ENCODE assay signal across 16 mouse cellular contexts in the genomic region with DNA sequence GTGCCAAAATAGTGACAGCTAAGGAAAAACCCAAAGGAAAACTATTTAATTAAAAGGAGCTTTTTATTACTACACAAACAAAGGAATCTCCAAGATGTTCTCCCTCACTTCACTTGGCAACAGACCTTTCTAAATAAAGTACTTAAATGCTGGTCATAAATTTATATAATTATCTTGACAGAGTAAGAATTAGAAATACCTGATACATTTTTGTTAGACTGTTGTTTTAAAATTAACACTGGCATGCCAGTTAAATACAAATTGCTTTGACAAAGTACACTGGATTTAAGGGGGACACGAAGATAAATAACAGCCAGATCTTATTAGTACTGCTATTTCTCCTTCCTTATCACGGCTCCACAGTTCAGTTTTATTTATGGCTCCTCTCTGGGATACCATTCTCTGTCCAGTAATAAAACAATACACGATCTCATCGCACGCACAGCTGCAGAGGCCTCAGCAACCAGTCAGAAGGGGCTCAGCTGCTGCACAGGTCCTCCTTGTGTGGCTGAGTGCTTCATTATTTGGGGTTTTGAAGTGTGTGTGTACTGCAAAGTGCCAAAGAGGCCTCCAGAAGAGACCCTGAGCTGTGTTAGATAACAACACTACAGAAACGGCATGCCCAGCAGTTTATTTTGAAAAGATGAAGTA. TPM values are rescaled to one million over a fixed set of nuclear protein-coding genes. Genes with fewer than 3 reads are reported as not detected.
DNase-seq lines count a peak whose midpoint lies in the region; ATAC-seq lines count a peak whose summit lies in the region.
"Had no signal": no experiment of that assay in that cellular context is flagged by ENCODE, and none has a peak within 500 bp of the region (broad histone marks: within the 10 kb centered on the region; RNA-seq: fewer than 3 reads in every experiment).

No protein-coding gene starts in this region.

- 38% methylated on average over 6 of the region's 6 CpGs for WGBS in heart, embryonic 16.5 days
- WGBS in neural tube, embryonic 13.5 days, result 31% methylated on average over 6 of the region's 6 CpGs

- H3K27ac ChIP-seq in heart, embryonic 16.5 days (ENCODE audit: low read length), result peak overlapping the region; percentile 93
- H3K27ac ChIP-seq in neural tube, embryonic 13.5 days (replicated peaks), result peak overlapping the region; percentile 80
- H3K27ac ChIP-seq: embryonic facial prominence, embryonic 13.5 days; gastrocnemius, adult 2 months; hindbrain, embryonic 15.5 days; liver, embryonic 15.5 days; stomach, postnatal 0 days had no signal

- DNase-seq in heart, adult 8-10 months (ENCODE audit: low spot score), result no peak
- DNase-seq in kidney, postnatal 10 days, result peak; percentile 29
- DNase-seq in kidney, adult 9 months, result no peak
- no peak for DNase-seq in neural tube, embryonic 10.5 days (ENCODE audit: extremely low spot score, low spot score)
- no peak for DNase-seq in left cerebral cortex, postnatal 4 days
- DNase-seq: adrenal gland, postnatal 36 days; cerebellum, adult 9-10 months; gastrocnemius, adult 2 months; thymus, postnatal 14 days had no signal

- no peaks in the 10 kb centered on the region for H3K27me3 ChIP-seq in heart, embryonic 16.5 days (ENCODE audit: control insufficient read depth, insufficient read depth, low read length)
- no peaks in the 10 kb centered on the region for H3K27me3 ChIP-seq in neural tube, embryonic 13.5 days
- H3K27me3 ChIP-seq: embryonic facial prominence, embryonic 13.5 days; hindbrain, embryonic 15.5 days; liver, embryonic 15.5 days had no signal

- H3K36me3 ChIP-seq in heart, embryonic 16.5 days (ENCODE audit: control insufficient read depth, insufficient read depth), result peaks cover 56% of the 10 kb centered on the region
- peaks cover 59% of the 10 kb centered on the region for H3K36me3 ChIP-seq in neural tube, embryonic 13.5 days

- intact Hi-C loops in left cerebral cortex, postnatal 4 days (cut with DNase I), result no loop called here

- H3K4me2 ChIP-seq in heart, embryonic 16.5 days (ENCODE audit: low read depth, low read length), result no peak overlapping the region
- H3K4me2 ChIP-seq in neural tube, embryonic 13.5 days, result no peak overlapping the region
- H3K4me2 ChIP-seq: embryonic facial prominence, embryonic 13.5 days; hindbrain, embryonic 15.5 days; liver, embryonic 15.5 days had no signal

- peak; percentile 75 for ATAC-seq in heart, embryonic 16.5 days (replicated peaks; ENCODE audit: extremely low read depth, insufficient read depth, low FRiP score)
- ATAC-seq in neural tube, embryonic 13.5 days (ENCODE audit: low read depth), result peak; percentile 75
- ATAC-seq: lung, postnatal 0 days had no signal

- H3K9me3 ChIP-seq in heart, embryonic 16.5 days (replicated peaks; ENCODE audit: control insufficient read depth, low read length), result no peaks in the 10 kb centered on the region
- no peaks in the 10 kb centered on the region for H3K9me3 ChIP-seq in neural tube, embryonic 13.5 days
- H3K9me3 ChIP-seq: embryonic facial prominence, embryonic 13.5 days; hindbrain, embryonic 15.5 days; liver, embryonic 15.5 days had no signal

- H3K9ac ChIP-seq in heart, embryonic 16.5 days (ENCODE audit: low read length), result peak overlapping the region; percentile 38; the same call in 1 of the 2 replicates
- no peak overlapping the region for H3K9ac ChIP-seq in neural tube, embryonic 13.5 days
- H3K9ac ChIP-seq: embryonic facial prominence, embryonic 13.5 days; hindbrain, embryonic 15.5 days; liver, embryonic 15.5 days had no signal

- H3K4me3 ChIP-seq in heart, embryonic 16.5 days (ENCODE audit: low read length), result no peak overlapping the region
- H3K4me3 ChIP-seq in neural tube, embryonic 13.5 days, result no peak overlapping the region
- H3K4me3 ChIP-seq: embryonic facial prominence, embryonic 13.5 days; gastrocnemius, adult 2 months; hindbrain, embryonic 15.5 days; liver, embryonic 15.5 days had no signal

- H3K4me1 ChIP-seq in heart, embryonic 16.5 days (ENCODE audit: control insufficient read depth, insufficient read depth, low read length), result peaks cover 16% of the 10 kb centered on the region
- H3K4me1 ChIP-seq in neural tube, embryonic 13.5 days (replicated peaks), result peaks cover 15% of the 10 kb centered on the region
- H3K4me1 ChIP-seq: embryonic facial prominence, embryonic 13.5 days; hindbrain, embryonic 15.5 days; liver, embryonic 15.5 days had no signal

RNA-seq across cellular contexts. Expression of gene Fam161b, which starts 12.3 kb away (rescaled TPM):
- polyA plus RNA-seq in heart, embryonic 16.5 days (2015; fragmentation: Nextera tagmentation; extraction: Ambion mirVana), result 8.1 and 8.2 TPM in 2 replicates
- total RNA-seq in heart, adult 8-10 months (2022), result 10 to 100 TPM in 3 of 4 experiments, 1 to 10 TPM in 1; 9.8 to 13.2 (median 11.0) TPM
- 14.2 and 17.6 TPM in 2 replicates for polyA plus RNA-seq in neural tube, embryonic 13.5 days (2015; fragmentation: Nextera tagmentation; extraction: Ambion mirVana)
- total RNA-seq in left cerebral cortex, postnatal 4 days (2021), result 10 to 100 TPM; 11.8 to 12.3 TPM

RNA-seq across cellular contexts. Expression of gene Coq6, which starts 12.5 kb away (rescaled TPM):
- polyA plus RNA-seq in heart, embryonic 16.5 days (2015; fragmentation: Nextera tagmentation; extraction: Ambion mirVana), result 94.2 and 95.2 TPM in 2 replicates
- total RNA-seq in heart, adult 8-10 months (2022), result 100 to 1,000 TPM in 2 of 4 experiments, 10 to 100 TPM in 2; 99.6 to 103 (median 101) TPM
- 39.4 and 41.3 TPM in 2 replicates for polyA plus RNA-seq in neural tube, embryonic 13.5 days (2015; fragmentation: Nextera tagmentation; extraction: Ambion mirVana)
- 10 to 100 TPM; 23.9 to 28.0 TPM for total RNA-seq in left cerebral cortex, postnatal 4 days (2021)

RNA-seq across cellular contexts. Expression of gene Entpd5, which starts 34.9 kb away (rescaled TPM):
- 37.1 and 38.9 TPM in 2 replicates for polyA plus RNA-seq in heart, embryonic 16.5 days (2015; fragmentation: Nextera tagmentation; extraction: Ambion mirVana)
- 100 to 1,000 TPM in 1 of 4 experiments, 10 to 100 TPM in 3; 69.5 to 108 (median 85.9) TPM for total RNA-seq in heart, adult 8-10 months (2022)
- polyA plus RNA-seq in neural tube, embryonic 13.5 days (2015; fragmentation: Nextera tagmentation; extraction: Ambion mirVana), result 12.5 and 12.6 TPM in 2 replicates
- total RNA-seq in left cerebral cortex, postnatal 4 days (2021), result 10 to 100 TPM; 15.8 to 17.0 TPM

RNA-seq across cellular contexts. Expression of gene Bbof1, which starts 34.9 kb away (rescaled TPM):
- polyA plus RNA-seq in heart, embryonic 16.5 days (2015; fragmentation: Nextera tagmentation; extraction: Ambion mirVana), result 2.5 and 2.6 TPM in 2 replicates
- 1 to 10 TPM in 3 of 4 experiments, under 1 TPM in 1; 0.92 to 2.3 (median 1.4) TPM for total RNA-seq in heart, adult 8-10 months (2022)
- polyA plus RNA-seq in neural tube, embryonic 13.5 days (2015; fragmentation: Nextera tagmentation; extraction: Ambion mirVana), result 3.0 and 4.7 TPM in 2 replicates
- total RNA-seq in left cerebral cortex, postnatal 4 days (2021), result 1 to 10 TPM; 6.1 to 8.7 TPM

RNA-seq across cellular contexts. Expression of gene Rnf113a2, which starts 43.0 kb away (rescaled TPM):
- polyA plus RNA-seq in heart, embryonic 16.5 days (2015; fragmentation: Nextera tagmentation; extraction: Ambion mirVana), result 21.1 and 25.1 TPM in 2 replicates
- 10 to 100 TPM in 2 of 4 experiments, 1 to 10 TPM in 2; 9.4 to 12.7 (median 11.1) TPM for total RNA-seq in heart, adult 8-10 months (2022)
- polyA plus RNA-seq in neural tube, embryonic 13.5 days (2015; fragmentation: Nextera tagmentation; extraction: Ambion mirVana), result 27.6 and 33.3 TPM in 2 replicates
- 10 to 100 TPM; 11.3 TPM for total RNA-seq in left cerebral cortex, postnatal 4 days (2021)
